Mouse (Mus musculus) ovary, adult 18-20 months (tissue): ENCODE measurements around the gene Aspg.

Experiments
- DNase-seq: peaks from one replicate; pipeline ENCODE4 v3.0.0; 2022; ENCODE audit warnings: low spot score, mixed read lengths

Gene Aspg

GRCm38 (mm10) chr12:112151244-112151979, 44.9 kb downstream of the Aspg start:
- no peak for DNase-seq

- no peak for DNase-seq
Measured at GRCm38 (mm10) chr12:112151980-112152362, 45.5 kb downstream of the Aspg start.

GRCm38 (mm10) chr12:112153597-112153996, 47.1 kb downstream of the Aspg start:
- DNase-seq = no peak

GRCm38 (mm10) chr12:112154476-112154875, 48.0 kb downstream of the Aspg start:
- DNase-seq = no peak

GRCm38 (mm10) chr12:112155218-112156051, 49.0 kb downstream of the Aspg start:
- no peak for DNase-seq

- no peak for DNase-seq
Measured at GRCm38 (mm10) chr12:112156804-112157203, 50.3 kb downstream of the Aspg start.

- no peak for DNase-seq
Measured at GRCm38 (mm10) chr12:112158246-112158645, 51.8 kb downstream of the Aspg start.

- DNase-seq = no peak
Measured at GRCm38 (mm10) chr12:112158784-112159183, 52.3 kb downstream of the Aspg start.

GRCm38 (mm10) chr12:112163981-112164839, 57.7 kb downstream of the Aspg start:
- DNase-seq = no peak

GRCm38 (mm10) chr12:112164840-112165219, 58.4 kb downstream of the Aspg start:
- no peak for DNase-seq

GRCm38 (mm10) chr12:112169240-112169639, 62.8 kb downstream of the Aspg start:
- no peak for DNase-seq

GRCm38 (mm10) chr12:112170671-112171574, 64.4 kb downstream of the Aspg start:
- DNase-seq = no peak

GRCm38 (mm10) chr12:112171657-112172056, 65.2 kb downstream of the Aspg start:
- DNase-seq = no peak

GRCm38 (mm10) chr12:112172214-112172613, 65.7 kb downstream of the Aspg start:
- DNase-seq = no peak
